Mouse (Mus musculus) lung, embryonic 14.5 days (tissue): Measurements from ENCODE around the gene Ift122. TPM values are rescaled to one million over a fixed set of nuclear protein-coding genes. Genes with fewer than 3 reads are reported as not detected.

Experiments used
- ATAC-seq: fragments of 200-750 bp; cut with Nextera tagmentation; 2 replicates; pipeline ENCODE4 v1.8.0; 2017; ENCODE audit warnings: mild to moderate bottlenecking, moderate TSS enrichment, moderate library complexity; ENCODE audit not compliant: insufficient read depth
- DNase-seq: peaks from one replicate; pipeline ENCODE4 v3.0.0-alpha.2; 2015
- H3K27ac ChIP-seq: fragments of 300-500 bp; sonication (generic); 2 replicates; pipeline ENCODE4 v1.5.1; 2014; ENCODE audit warnings: low read depth, mild to moderate bottlenecking, moderate library complexity
- H3K27me3 ChIP-seq: fragments of 300-500 bp; sonication (generic); 2 replicates; pipeline ENCODE4 v1.6.1; 2014; ENCODE audit warnings: low read length, control low read depth; ENCODE audit not compliant: insufficient read depth
- H3K36me3 ChIP-seq: fragments of 300-500 bp; sonication (generic); 2 replicates; pipeline ENCODE4 v1.6.1; 2014; ENCODE audit warnings: control low read depth; ENCODE audit not compliant: insufficient read depth
- H3K4me1 ChIP-seq: fragments of 300-500 bp; sonication (generic); 2 replicates; pipeline ENCODE4 v1.6.1; 2014; ENCODE audit warnings: antibody characterized with exemption, control low read depth; ENCODE audit not compliant: insufficient read depth
- H3K4me2 ChIP-seq: fragments of 300-500 bp; sonication (generic); 2 replicates; pipeline ENCODE4 v1.6.1; 2014; ENCODE audit warnings: mild to moderate bottlenecking
- H3K4me3 ChIP-seq: fragments of 300-500 bp; sonication (generic); 2 replicates; pipeline ENCODE4 v1.5.1; 2014; ENCODE audit warnings: low read depth, low read length
- H3K9ac ChIP-seq: fragments of 300-500 bp; sonication (generic); 2 replicates; pipeline ENCODE4 v1.6.1; 2014
- H3K9me3 ChIP-seq: fragments of 300-500 bp; sonication (generic); 2 replicates; pipeline ENCODE4 v1.6.1; 2016; ENCODE audit warnings: low read depth, low read length, control low read depth
- CTCF ChIP-seq: IDR thresholded peaks from 2 replicates; pipeline ENCODE4 v1.5.1; 2016; ENCODE audit warnings: antibody characterized with exemption, low read depth
- WGBS: fragments of 180-500 bp; shearing (Covaris S2); extraction: QIAGEN DNeasy Blood & Tissue Kit; methylation state at CpG from one replicate; pipeline ENCODE4 v1.1.7; 2014; 5-methylcytosine and 5-hydroxymethylcytosine counted together
- polyA plus RNA-seq: library from polyadenylated mRNA; unstranded; fragments of >200 nt; fragmentation: Nextera tagmentation; extraction: Ambion mirVana; gene quantifications from 2 replicates; pipeline ENCODE4 v1.2.1, GENCODE M21; 2014

Ift122 gene
- polyA plus RNA-seq = 22.2 and 25.6 TPM in 2 replicates

DNA sequence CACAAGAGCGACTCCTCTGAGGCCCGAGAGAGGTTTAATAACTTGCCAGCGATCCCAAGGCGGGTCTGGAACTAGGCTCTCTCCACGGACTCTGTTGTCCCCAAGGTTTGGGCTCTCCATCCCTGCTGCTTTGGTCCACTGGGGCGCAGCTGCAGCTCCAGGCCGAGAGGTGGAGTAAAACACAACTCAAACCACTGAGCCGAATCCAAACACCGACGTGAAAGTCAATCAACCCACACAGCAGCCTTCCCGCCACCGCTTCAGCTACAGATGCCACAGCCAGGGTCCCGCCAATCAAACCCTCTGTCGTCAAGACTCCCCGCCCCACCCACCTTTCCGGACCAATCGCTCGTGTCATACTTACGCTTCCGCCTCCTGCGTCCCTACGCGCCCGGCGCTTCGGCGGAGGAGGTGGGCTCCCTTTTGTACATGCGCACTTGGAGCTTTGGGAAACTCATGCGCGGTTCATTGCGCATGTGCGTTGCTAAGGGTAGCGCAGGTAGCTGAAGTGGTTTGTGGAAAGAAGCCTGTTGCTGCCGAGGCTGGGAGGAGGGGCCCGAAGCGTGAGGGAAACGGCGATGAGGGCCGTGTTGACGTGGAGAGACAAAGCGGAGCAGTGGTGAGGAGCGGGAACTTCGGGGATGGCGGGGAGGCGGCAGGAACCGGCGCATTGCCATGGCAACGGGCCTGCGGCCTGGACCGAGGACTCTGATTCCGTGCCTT, at the start of gene Ift122, which contains the start of gene Mbd4:
TSS of gene Ift122 (plus strand) at position 380 of the 723 bp plus-strand sequence.
TSS of gene Mbd4 (minus strand) at position 281 of the 723 bp plus-strand sequence.
- Histone ChIP-seq H3K4me1 (peaks cover 26% of the 10 kb centered on the region), H3K9me3 (no peaks in the 10 kb centered on the region), H3K9ac (peak within 1 kb of the TSS; percentile 64), H3K27me3 (no peaks in the 10 kb centered on the region), H3K36me3 (peaks cover 16% of the 10 kb centered on the region), H3K4me2 (peak within 1 kb of the TSS; percentile 82), H3K4me3 (peak within 1 kb of the TSS; percentile 60), H3K27ac (peak within 1 kb of the TSS; percentile 94)
- TF ChIP-seq CTCF = peak; percentile 71
- peak; percentile 100 for DNase-seq
- peak; percentile 98 for ATAC-seq
- under 1% methylated on average over 49 of the region's 51 CpGs for WGBS

DNA sequence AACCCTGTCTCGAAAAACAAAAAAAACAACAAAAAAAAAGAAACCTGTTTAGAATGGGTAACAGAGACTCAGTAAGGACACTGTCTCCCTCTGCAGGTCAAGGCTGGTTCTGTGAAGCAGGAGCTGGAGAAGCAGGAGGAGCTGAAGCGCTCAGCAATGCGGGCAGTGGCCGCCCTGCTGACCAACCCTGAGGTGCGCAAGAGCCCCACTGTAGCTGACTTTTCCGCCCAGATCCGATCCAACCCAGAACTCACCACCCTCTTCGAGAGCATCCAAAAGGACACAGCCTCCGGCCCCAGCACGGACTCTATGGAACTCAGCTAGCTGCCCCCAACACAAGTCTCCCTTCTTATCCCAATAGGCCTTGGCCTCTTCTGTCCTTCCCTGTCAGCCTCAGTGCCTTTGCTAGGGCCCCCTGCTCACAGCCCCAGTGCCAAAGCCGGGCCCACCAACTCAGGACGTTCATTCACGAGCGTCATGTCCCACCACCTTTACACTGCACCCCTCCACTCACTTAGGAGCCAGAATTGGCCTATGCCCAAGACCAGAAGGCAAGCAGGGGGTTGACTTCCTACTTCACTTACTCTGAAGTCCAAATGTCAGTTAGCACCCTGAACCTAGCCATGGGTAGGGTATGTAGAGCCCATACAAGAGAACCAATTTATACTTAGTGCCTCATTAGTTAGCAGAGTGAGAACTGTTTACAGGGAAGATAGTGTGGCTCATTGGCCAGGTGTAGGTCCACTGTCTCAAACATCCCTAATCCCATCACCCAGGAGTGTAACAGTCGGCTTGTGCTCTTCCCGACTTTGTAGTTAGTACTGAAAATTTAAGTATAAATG, 49.5 kb upstream of the Ift122 start:
- H3K27ac ChIP-seq = no peak overlapping the region
- 43% methylated on average over 16 of the region's 16 CpGs for WGBS

GRCm38 (mm10) chr6:115804432-115805192, 48.7 kb upstream of the Ift122 start:
- Histone ChIP-seq H3K4me2 (no peak overlapping the region), H3K9ac (no peak overlapping the region), H3K27me3 (no peaks in the 10 kb centered on the region), H3K36me3 (peaks cover 78% of the 10 kb centered on the region), H3K9me3 (no peaks in the 10 kb centered on the region), H3K4me1 (peaks cover 5% of the 10 kb centered on the region; the same call in 1 of the 2 replicates), H3K27ac (no peak overlapping the region), H3K4me3 (no peak overlapping the region)
- 58% methylated on average over 10 of the region's 10 CpGs for WGBS
- DNase-seq = no peak
- ATAC-seq = no peak
- no peak for TF ChIP-seq CTCF

More for the DNA sequence above, 49.5 kb upstream of the Ift122 start:
- H3K4me3 ChIP-seq = no peak overlapping the region
- peaks cover 5% of the 10 kb centered on the region; the same call in 1 of the 2 replicates for H3K4me1 ChIP-seq
- ATAC-seq (peak; percentile 65), DNase-seq (peak; percentile 92)
- peak; percentile 80 for TF ChIP-seq CTCF
- H3K9ac ChIP-seq = no peak overlapping the region
- H3K36me3 ChIP-seq = peaks cover 87% of the 10 kb centered on the region
- H3K9me3 ChIP-seq = no peaks in the 10 kb centered on the region
- no peak overlapping the region for H3K4me2 ChIP-seq
- H3K27me3 ChIP-seq = no peaks in the 10 kb centered on the region

DNA sequence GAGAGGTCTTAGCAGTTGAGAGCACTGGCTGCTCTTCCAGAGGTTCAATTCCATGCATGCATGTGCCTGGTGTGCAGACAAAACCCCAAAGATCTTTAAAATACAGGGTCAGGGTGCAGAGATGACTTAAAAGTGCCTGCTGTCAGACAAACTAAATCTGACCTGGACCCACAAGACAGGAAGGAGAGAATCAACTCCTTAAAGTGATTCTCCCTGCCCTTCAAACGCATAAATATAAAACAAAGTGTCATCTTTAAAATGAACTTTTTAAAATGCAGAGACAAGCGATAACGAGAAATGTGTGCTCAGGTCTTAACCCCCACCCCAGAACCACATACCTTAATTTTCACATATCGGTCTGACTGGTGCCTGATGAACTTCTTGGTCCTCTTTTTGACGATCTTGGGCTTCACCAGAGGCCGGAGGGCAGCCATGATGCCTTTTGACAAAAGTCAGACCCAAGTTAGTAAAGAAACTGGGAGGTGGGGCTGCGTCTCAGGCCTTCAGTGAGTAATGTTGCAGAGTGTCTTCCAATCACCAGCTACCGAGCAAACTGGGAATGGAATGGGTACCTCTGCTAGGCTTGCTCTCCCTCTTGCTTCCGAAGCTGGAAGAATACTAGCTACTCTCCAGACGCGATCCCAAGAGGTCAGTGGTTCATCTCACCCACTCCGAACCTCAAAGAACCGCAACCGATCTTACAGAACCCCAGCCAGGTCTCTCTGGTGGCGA, 45.6 kb upstream of the Ift122 start:
- Histone ChIP-seq H3K27ac (peak overlapping the region; percentile 97), H3K4me1 (peaks cover 5% of the 10 kb centered on the region; the same call in 1 of the 2 replicates), H3K9me3 (no peaks in the 10 kb centered on the region), H3K4me2 (peak overlapping the region; percentile 81), H3K9ac (peak overlapping the region; percentile 100), H3K4me3 (peak overlapping the region; percentile 98), H3K27me3 (no peaks in the 10 kb centered on the region), H3K36me3 (peaks cover 51% of the 10 kb centered on the region)
- DNase-seq (peak; percentile 40), ATAC-seq (no peak)
- WGBS = 2% methylated on average over 15 of the region's 15 CpGs
- TF ChIP-seq CTCF = no peak

- H3K4me2 ChIP-seq = peak overlapping the region; percentile 81
- H3K36me3 ChIP-seq = peaks cover 46% of the 10 kb centered on the region
- peak overlapping the region; percentile 97 for H3K27ac ChIP-seq
- H3K27me3 ChIP-seq = no peaks in the 10 kb centered on the region
- no peaks in the 10 kb centered on the region for H3K9me3 ChIP-seq
- WGBS = under 1% methylated on average over 22 of the region's 22 CpGs
- H3K4me1 ChIP-seq = peaks cover 5% of the 10 kb centered on the region; the same call in 1 of the 2 replicates
- TF ChIP-seq CTCF = no peak
- peak overlapping the region; percentile 100 for H3K9ac ChIP-seq
- ATAC-seq (no peak), DNase-seq (peak; percentile 37)
- peak overlapping the region; percentile 98 for H3K4me3 ChIP-seq
Observed at GRCm38 (mm10) chr6:115808196-115808487, 45.1 kb upstream of the Ift122 start.
